Mouse (Mus musculus) thymus, adult 2 months (tissue): ENCODE measurements around the gene Prdm12.

Experiments used
- CTCF ChIP-seq: fragments of 200-500 bp; IDR thresholded peaks from 2 replicates; pipeline ENCODE4 v1.5.1; 2012; ENCODE audit warnings: mild to moderate bottlenecking, control low read depth, low read length, moderate library complexity, borderline replicate concordance; ENCODE audit not compliant: control insufficient read depth, poor library complexity, insufficient read depth; ENCODE audit errors: extremely low read depth
- POLR2A ChIP-seq: fragments of 200-500 bp; IDR thresholded peaks from 2 replicates; pipeline ENCODE4 v1.6.1; 2012; ENCODE audit warnings: mild to moderate bottlenecking, low read length, control low read depth, moderate library complexity; ENCODE audit not compliant: control insufficient read depth, poor library complexity, insufficient read depth; ENCODE audit errors: extremely low read depth

DNA sequence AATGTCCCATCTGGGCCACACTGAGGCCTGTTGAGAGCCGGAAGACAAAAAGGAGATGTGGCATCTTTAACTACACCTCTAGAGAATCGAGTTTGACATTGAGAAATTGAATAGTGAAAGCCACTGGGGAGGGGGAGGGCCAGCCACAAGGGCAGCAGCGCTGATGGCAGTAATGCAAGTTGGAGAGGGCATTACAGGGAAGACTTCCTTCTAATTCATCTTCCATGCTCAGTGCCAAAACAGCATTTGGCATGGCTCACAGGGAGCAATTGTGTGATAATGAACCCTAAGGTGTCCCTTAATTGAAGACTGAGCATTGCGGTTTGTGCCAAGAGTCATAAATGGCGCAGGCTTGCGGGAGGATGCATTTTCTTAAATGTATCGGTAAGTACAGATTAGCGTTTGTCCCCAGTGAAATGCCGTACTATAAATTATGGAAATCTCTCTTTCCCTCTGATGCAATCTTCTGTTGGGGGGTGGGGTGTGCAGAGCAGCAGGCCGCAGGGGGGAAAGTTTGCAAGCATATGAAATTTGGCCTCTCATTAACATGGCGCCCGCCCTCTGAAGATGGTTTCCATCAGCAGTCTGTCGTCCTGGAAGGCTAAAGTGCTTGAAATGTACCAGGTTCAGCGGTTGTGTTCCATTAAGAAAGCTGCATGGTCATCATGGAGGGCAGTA lies 21.2 kb upstream of the Prdm12 start:
- TF ChIP-seq CTCF (no peak), POLR2A (no peak)
